Mouse (Mus musculus) bone marrow macrophage, adult 2 months (primary cell): ENCODE results near the gene Arid1a.

Experiments
- CTCF ChIP-seq: IDR thresholded peaks from 2 replicates; pipeline ENCODE4 v1.5.1; 2012; ENCODE audit warnings: low read depth, mild to moderate bottlenecking, low read length, moderate library complexity
- POLR2A ChIP-seq: IDR thresholded peaks from 2 replicates; pipeline ENCODE4 v1.6.1; 2012; ENCODE audit warnings: mild to moderate bottlenecking, low read depth, low read length, borderline replicate concordance

DNA sequence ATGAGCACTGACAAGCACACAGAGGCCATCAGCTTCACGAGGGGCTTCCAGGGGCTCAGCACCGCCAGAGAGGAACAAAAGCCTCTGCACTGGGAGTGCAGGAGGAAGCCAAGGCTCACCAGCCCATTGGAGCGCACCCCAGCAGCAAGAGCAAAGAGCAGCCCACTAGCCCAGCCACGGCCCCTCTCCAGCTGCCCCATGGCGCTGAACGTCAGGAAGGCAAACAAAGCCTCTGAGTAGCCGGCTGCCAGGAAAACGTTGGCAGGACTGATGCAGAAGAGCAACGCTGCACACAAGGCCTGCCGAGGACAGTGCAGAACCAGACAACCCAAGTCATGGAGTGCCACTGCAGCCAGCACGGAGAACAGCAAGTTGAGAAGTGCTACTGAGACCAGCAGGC, 91.5 kb downstream of the Arid1a start:
- TF ChIP-seq POLR2A (no peak), CTCF (no peak)
